Mouse (Mus musculus) urinary bladder, adult 2 months (tissue): ENCODE measurements around the gene Gm20807. TPM values are rescaled to one million over a fixed set of nuclear protein-coding genes. Genes with fewer than 3 reads are reported as not detected.
"Not testable (repeated sequence)": the region's sequence is repeated elsewhere in the genome, so short reads cannot be mapped to it uniquely, and the experiment has no call there.

ENCODE experiments used
- DNase-seq: peaks from one replicate; pipeline ENCODE4 v3.0.0; 2022; ENCODE audit warnings: low spot score
- polyA plus RNA-seq: library from polyadenylated mRNA; depleted of rRNA; stranded (reverse); fragments of >200 nt; gene quantifications from 2 replicates; pipeline ENCODE4 v1.2.3, GENCODE M21; 2012; rRNA removed

Gene Gm20807
- not detected in 2 replicates for polyA plus RNA-seq

GRCm38 (mm10) chrY:13042591-13042990 is at the start of gene Gm20807:
TSS of gene Gm20807 (plus strand) at chrY:13042891.
- DNase-seq: not testable (repeated sequence)

Other genes starting within 250 kb of the Gm20807 start
- gene Gm21891, start 90.6 kb downstream of the Gm20807 start, polyA plus RNA-seq: not detected in 2 replicates
- not detected in 2 replicates for gene Gm21425, start 119.1 kb downstream of the Gm20807 start, polyA plus RNA-seq
- gene Gm21828, start 181.0 kb downstream of the Gm20807 start, polyA plus RNA-seq: not detected in 2 replicates
- gene Gm21440, start 209.5 kb downstream of the Gm20807 start, polyA plus RNA-seq: not detected in 2 replicates
- not detected in 2 replicates for gene Gm21454, start 209.6 kb downstream of the Gm20807 start, polyA plus RNA-seq